Mouse (Mus musculus): ENCODE data around the gene Atp11a. TPM values are rescaled to one million over a fixed set of nuclear protein-coding genes. Genes with fewer than 3 reads are reported as not detected.

The Atp11a gene
- 10 to 100 TPM; 23.7 to 27.0 TPM for total RNA-seq (2021)
- long read RNA-seq, experiment 1, partial matches to known transcripts = 1 of 1 reads
- long read RNA-seq, experiment 1, other reads (novel, unspliced or antisense) = 0 of 1 reads
- long read RNA-seq, experiment 2, partial matches to known transcripts = 1 of 9 reads
- long read RNA-seq, experiment 2, other reads (novel, unspliced or antisense) = 8 of 9 reads

DNA sequence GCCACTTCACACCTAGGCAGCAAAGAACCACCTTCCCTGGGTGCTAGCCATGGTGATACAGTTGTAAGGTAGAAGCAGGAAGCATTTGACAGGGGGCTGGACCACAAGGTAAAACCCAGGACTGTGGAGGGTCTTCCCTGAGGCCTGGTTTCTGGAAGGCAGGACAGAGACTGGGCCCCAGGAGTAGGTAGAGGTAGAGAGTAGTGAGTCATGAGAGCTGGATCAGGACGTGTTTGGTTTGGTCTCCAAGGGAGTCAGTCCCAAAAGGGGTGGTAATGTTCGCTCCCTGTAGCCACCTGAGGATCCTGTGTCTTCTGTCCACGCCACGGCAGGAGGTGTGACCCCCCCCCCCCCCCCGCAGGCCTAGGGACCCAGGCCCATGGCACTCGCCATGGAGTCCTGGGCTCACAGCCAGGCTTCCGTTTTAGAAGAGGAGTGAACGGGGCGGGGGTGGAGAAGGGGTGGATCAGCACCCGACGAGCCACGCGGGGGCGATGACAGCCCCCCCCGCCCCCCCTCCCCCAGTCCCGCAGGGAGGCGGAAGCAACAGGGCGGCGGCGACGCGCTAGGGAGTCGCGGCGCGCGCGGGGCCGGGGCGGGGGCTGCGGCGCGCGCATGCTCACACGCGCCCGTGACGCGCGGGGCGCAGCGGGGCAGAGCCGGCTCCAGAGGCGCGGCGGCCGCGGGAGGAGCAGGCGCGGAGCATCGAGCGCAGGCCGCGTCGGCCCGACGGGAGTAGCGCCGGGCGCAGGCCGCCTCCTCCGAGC, at the start of gene Atp11a:
Gene Atp11a (plus strand): TSS at position 624 of the 767 bp plus-strand sequence.
- DNase-seq = peak; percentile 67

DNA sequence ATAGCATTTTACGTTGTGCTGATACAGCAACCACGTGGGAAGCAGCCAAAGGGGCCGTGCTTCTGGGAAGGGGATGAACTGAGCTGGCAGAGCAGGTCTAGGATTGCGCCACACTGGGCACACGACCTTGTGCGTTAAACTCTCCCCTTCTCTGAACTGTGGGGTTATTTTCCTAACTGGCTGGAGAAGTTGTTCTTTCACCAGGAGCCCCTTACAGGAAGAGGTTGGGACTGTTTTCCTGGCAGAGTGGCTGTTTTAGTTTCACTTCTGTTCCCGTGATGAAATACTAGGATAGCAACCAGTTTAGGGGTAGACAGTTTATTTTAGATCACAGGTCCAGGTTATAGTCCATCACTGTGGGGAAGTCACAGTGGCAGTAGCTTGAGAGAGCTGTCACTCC, 45.2 kb upstream of the Atp11a start:
- no peak for DNase-seq

DNA sequence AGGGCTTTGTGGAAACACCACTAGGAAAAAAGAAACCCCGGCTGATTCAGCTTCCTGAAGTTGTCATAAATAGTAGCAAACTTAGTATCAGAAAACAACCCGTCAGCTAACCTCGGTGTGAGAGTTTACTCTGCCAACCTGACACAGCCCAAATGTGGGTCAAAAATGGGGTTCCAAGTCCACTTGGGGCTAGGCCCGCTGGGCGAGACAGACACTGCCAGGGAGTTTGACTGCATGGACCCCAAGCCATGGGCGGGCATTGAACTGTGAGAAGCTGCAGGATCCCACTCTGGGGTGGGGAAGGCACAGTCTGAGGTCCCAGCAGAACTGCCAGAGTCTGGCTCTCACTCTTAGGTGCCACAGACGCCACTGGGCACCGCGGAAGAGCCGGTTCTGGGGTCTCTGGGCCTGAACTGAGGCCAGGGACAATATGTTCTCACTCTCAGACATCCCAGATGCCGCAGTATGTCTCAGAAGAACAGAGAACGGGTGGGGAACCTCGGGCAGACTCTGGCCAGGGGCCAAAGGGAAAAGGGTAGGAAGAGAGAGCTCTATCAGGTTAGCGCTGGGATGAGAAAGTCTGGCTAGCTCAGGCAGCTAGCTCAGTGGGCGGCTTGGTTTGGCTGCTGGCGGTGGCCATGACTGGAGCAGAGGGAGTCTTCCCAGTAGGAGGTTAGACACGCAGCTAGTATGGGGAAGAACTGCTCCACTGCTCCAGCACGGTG, 40.8 kb upstream of the Atp11a start:
- no peak for DNase-seq

DNA sequence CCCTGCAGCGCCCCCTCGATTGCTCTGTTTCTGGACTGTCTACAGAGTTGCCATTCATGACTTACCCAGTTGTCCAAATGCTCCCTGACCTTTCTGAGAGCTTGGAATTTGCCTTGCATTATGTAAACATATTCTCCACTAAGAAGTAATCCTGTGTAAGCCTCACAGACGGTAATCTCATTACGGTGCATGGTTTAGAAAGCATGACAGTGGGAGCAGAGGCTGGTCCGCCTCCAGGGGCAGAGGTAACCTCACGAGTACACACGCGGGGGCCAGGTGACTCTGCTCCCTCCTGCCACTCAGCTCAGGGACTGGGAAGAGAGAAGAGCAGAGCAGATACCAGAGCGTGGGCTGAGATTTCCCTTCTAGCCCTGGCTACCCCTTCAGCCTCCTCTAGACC, 37.7 kb upstream of the Atp11a start:
- no peak for DNase-seq

DNA sequence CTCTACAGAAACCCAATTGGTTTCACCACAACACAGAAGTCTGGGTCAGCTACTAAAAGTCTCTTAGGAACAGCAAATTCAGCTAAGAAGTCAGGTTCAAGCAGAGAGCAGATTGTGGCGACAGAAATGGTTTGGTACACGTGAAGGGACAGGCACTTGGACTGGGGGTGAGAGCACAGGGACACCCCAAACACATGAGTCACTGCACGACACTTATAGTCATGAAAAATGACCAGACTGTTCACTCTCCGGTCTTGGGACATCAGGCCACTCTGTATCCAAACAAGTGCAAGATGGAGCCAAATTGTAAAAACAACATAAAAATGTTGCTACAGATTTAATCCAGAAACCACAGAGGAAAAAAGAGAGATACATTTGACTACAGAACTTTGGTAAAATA, 28.2 kb upstream of the Atp11a start:
- DNase-seq = no peak

DNA sequence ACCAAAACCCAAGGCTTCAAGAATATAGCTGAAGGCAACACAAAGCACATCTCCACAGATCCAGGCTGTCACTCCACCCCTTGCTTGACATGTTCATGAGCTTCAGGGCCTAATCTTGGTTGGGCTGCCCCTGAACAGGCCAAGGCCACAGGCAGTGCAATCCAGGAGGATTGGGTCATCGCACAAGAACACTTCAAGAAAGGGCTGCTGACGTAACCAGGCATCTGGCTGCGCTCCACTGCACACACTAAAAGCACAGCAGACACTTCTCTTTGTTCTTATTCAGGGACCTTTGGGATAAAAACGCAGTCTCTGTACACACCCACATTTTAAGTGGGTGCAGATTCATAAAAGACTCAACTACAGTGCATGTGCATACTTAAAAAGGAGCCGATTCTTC, 26.0 kb upstream of the Atp11a start:
- DNase-seq = peak; percentile 39

DNA sequence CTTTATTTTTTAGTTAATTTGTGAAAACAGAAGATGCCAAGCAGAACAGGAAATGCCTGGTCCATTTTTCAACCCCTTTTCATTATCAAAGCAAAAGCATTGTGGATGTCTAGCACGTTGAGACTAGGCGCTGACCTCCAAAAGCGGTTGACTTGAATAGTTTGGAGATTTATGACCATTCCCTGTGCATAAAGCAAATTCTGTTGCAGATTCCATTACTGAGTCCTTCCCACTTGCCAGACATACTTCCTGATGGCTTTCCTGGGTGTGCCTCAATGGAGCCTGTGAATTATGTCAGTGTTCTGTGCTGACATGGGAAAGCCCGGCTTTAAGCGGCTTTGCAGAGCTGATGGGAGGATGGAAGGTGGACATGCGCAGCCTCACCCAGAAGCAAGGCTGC, 24.4 kb upstream of the Atp11a start:
- DNase-seq = no peak

DNA sequence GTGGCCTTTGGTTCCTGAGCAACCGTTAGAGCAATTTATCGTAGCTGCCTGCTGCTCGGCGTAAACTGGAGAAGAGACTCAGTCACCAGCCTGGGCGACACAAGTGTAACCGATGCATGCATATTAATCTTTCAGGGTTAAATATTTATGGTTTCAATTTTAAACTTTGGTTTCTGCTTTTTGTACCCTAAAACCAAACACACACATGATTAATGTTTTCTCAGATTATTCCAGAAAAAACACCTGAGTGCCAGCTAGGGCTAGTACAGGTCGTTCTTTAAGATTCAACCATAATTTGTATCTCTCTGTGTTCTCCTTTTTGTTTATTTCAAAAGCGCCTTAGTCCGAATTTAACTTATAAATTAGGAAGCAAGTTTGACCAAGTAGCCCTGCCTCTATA, 17.7 kb upstream of the Atp11a start:
- DNase-seq = no peak

DNA sequence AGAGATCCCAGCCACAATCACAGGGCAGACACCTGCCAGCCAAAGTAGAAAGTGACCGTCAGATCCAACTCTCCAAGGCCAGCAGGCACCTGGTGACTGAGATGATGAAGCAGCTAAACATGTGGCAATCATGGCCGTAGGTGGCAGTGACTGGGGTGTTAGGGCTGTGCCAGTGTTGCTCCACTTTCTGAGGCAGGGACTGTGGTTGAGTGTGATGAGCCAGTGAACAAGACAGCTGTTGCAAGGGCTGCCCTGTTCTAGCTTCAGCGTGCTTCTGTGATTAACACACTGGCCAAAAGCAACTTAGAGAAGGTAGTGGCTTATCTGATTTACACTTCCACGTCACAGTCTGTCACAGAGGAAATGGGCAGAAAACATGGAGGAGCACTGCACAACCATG, 13.4 kb upstream of the Atp11a start:
- DNase-seq = no peak

DNA sequence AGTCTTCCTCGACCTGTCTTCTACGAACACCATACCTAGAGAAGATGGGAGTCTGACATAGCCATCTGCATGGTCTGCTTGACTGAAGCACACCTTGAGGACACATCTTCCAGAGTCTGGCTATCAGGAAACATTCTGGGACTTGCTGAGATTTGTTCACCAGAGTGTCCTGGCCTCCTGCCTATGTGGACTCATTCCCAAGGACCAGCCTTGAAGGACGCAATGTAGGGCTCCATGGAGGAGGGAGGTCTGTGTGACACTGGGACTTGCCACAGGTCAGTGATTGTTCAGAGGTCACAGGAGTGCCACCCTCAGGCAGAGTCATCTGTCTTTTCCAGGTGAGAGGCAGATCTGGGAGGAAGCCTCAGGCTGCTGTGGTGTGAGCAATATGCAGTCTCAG, 8.6 kb upstream of the Atp11a start:
- DNase-seq = no peak

DNA sequence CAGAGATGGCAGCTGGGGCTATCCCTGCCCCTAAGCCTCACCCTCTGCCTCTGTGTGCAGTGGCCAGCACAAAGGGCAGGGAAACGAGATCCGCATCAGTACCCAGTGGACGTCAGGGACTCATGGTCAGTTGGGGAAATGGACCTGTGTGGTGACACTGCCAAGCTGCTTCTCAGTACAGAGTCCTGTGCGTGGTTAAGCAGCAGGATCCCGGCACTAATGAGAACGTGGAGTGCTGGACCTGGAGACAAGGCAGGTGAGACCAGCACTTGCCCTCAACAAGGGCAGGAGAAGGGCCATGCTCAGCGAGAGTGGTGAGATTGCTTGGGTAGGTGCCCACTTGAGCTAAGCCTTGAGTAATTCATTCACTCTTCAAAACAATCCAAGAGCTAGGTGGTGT, 7.7 kb upstream of the Atp11a start:
- no peak for DNase-seq

DNA sequence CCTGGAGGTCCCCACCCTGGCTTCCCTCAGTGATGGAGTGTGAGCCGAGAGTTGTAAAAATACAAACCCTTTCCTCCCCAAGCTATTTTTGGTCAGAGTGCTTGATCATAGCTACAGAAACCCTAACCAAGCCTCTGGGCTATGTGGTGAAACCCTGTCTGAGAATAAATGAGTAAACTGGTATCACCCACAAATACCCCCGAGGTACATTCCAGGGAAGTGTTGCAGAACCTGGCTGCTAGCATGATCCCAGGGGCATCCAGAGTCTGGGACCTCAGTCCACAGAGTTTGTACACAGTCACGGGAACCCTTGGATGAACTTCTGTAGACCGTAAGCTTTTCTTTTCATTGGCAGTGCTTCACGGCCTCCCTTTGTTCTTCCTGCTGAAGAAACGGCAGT, 3.8 kb upstream of the Atp11a start:
- no peak for DNase-seq

DNA sequence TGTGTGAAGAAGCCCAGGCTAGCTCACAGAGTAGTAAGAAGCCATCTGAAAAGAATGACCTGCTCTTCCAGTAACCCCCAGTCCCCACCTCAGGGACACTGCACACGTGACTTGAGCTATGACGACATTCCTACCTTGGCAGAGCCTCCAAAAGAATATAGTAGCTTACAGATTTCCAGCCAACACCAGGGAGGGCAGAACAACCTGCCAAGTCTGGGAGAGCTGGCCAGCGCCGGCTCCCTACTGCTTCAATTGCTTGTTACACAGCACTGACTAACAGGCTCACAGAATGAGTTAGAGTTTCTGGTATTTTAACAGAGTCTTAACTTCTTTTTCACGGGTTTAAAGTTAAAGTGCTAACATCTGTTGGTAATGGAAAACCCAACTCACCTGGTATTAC, 2.7 kb upstream of the Atp11a start:
- DNase-seq = no peak

DNA sequence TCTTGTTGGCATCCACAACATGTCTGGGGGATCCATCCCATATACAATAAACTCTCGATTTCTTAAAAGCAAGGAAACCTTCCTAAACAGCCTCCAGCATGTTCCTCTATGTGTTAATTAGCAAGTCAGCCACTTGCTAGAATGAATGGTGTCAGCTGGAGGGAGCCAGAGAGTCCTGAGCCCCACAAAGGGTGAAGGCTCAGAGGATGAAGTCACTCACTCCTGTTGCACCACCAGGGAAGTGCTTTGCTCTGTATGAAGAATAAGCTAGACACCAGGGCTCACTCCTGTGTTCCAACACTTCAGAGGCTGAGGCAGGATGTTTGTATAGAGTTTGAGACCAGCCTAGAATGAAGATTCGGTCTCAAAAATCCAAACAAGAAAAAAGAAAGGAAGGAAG, 1.5 kb upstream of the Atp11a start:
- DNase-seq = no peak

DNA sequence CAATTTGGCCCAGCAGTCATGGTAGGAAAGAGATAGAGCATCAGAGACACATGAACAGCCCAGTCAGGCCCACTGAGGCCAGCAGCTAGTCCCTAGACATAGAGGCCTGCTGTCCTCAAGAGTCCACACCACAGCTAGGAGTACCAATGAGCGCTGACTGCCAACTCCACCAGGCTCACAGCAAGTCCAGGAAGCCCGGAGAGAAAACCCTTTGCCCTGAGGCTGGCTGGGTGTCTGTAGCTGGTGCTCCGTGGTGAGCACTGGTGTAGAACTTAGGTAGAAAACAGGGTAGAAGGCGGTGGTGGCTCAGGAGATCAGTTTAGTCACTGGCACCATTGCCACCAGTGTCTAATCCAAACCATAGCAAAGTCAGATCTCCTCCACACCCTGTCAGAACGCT, 988 bp upstream of the Atp11a start:
- DNase-seq = no peak

DNA sequence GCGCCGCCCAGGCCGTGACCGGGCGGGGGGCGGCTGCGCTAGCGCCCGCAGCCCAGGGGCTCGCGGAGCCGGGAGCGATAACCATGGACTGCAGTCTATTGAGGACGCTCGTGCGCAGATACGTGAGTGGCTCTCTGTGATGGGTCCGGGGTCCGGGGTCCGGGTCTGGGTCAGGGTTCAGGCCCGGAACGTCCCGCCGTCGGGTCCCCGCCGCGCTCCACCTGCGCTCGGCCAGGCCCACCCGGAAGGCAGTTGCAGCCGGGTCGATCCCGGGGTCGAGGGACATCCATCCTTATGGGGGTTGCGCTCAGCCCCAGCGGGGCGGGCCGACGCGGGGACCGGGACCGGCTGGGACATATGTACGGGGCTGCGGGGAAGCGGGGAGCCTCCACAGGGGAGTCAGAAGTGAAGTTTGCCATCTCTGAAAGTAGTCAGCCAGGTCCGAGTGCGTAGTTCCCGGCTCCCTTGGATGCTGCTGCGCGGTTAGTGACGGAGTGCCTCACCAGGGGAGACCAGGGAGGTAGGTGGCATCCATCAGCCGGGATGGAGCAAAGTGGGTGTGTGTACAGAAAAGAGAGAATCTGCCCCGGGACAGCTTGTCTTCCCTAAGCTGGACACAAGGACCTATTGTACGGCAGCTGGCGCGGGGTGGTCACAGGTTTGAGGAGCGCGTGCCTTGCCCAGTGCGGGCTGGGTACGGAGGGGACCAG, 572 bp downstream of the Atp11a start:
- no peak for DNase-seq

DNA sequence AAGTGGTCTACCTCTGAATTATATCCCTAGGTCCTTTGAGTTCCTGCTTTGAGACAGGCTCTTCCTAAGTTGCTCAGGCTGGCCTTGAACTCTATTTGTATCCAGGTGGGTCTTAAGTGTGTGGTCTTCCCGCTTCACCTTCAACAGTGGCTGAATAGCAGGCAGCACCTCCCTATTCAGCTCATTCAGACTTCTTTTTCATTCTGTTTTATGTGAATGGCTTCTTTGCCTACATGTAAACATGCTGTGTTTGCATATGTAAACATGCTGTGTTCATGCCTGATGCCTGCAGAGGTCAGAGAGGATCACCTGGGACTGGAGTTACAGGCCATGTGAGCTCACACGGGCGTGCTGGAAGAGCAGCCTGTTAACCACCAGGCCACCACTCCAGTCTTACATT, 3.1 kb downstream of the Atp11a start:
- no peak for DNase-seq

DNA sequence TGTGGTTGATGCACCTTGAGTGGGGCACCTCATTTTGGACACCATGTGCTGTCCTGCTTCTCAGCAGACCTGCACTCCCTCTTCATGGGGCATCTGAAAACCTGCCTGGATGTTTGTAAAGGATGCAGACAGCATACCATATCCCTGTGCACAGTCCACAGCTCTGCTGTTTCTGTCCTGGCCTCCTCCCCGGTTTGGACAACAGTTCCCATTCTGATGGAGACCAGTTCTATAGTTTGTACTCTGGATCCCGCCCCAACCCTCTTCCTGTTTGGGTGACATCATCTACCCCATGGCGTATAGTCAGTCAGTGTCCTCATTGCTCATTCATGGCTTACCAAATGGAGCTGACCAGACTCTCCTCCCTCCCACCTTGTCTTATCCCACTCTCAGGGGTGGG, 5.1 kb downstream of the Atp11a start:
- no peak for DNase-seq

DNA sequence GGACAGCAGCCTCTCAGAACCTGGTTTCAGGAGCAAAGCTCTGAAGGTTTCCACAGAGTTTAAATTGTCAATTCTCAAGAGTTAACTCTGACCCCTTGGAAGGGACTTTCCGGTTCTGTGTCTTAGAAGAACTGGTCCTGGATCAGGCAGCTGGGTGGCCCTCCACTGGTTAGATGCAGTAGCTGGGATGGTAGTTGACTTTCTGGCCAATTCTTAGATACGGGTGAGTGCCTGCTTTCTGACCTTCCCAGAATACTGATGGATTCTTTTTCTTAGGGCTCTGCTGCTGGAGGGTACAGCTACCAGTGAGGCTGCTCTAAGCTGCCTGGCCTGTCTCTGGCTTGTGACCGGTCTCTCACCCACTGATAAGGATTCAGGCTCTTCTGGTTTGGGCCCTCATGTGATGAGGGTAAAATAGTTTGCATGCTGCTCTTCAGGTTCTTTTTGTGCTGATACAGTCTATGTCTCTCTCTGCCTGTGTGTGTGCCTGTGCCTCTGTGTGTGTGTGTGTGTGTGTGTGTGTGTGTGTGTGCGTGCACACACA, 6.8 kb downstream of the Atp11a start:
- no peak for DNase-seq

DNA sequence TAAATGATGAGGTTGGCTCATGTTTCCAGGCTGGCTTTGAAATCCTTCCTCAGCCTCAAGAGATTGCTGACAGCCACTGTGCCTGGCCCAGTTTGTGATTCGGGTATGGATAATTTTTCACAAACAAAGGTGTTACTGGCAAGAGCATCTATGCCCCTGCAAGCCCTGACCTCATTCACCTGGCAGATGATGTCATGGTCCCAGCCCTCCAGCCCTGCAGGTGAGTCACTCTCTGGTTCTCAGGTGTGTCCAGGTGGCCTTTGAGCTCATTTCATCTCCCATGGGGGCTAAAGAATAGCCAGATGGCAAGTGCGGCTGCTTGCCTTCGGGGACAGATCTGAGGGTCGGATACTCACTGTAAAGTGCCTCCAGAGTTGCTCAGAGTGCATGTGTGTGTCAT, 8.2 kb downstream of the Atp11a start:
- DNase-seq = no peak

DNA sequence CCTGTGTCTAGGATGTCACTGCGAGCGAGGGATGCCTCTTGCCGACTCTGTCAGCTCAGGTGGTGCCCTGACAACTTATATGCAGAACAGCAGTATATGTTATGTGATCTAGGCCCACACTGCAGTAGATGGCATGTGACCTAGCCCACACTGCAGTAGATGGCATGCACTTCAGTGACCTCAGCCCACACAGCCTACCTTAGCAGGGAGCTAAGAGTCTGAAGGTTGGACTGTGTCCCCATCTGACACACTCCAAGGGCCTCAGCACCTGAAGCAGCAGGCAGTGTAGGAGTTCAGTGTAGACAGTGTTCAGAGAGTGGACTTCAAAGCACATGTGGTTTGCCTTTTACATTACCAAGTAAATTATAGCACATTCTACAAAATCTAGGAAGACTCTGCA, 10.4 kb downstream of the Atp11a start:
- no peak for DNase-seq

DNA sequence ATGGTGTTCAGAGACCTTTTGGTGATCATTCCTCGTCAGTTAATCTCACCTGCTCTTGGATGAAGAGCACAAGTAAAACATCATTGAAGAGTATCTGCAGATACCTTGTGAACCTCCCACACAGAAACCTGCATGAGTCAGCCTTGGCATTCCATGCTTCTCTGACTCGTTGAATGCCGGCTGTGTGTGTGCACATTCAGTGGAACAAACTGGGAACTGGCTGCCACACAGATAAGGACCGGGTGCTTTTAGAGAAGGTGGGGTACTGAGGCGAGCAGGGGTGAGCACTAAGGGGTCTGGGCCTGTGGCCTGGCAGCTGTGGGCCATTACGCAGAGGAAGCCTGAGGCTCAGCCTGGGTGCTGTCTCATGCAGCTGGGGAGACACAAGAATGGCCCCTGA, 11.9 kb downstream of the Atp11a start:
- DNase-seq = no peak

DNA sequence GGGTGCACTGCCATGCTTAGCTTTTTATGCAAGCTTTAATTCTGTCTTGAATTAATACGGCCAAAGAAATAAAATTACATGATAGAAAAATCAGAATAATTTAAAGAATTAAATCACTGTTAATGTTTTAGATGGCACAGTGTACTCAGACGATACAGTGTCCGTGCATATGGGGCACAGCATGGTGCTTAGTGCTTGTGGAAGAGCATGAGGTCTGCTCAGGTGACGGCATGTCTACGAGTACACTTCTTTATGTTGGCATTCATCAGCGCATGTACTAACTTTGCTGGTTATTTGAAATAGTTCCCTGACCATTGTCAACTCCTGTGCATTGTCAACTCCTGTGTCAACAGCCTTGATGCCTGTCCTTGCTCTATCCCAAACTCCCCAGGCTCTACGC, 12.5 kb downstream of the Atp11a start:
- no peak for DNase-seq

All from gastrocnemius, postnatal 25 days (tissue).